Mouse (Mus musculus) ES-Bruce4 (cell line): ENCODE results near the gene Myh4.

Source experiments
- CTCF ChIP-seq: IDR thresholded peaks from one replicate; pipeline ENCODE4 v1.8.1; 2011; ENCODE audit warnings: low read depth, low read length
- EP300 ChIP-seq: IDR thresholded peaks from 2 replicates; pipeline ENCODE4 v1.6.1; 2011; ENCODE audit warnings: low read depth, low read length; ENCODE audit not compliant: insufficient read depth
- POLR2A ChIP-seq: IDR thresholded peaks from one replicate; pipeline ENCODE4 v1.8.1; 2011; ENCODE audit warnings: low read length; ENCODE audit not compliant: insufficient read depth

- TF ChIP-seq EP300 (no peak), CTCF (no peak), POLR2A (no peak)
These were observed 7.9 kb upstream of the Myh4 start for GRCm38 (mm10) chr11:67229946-67230345.
